22 mouse cellular contexts compared by ENCODE assay signal in genomic region chr2:124293601-124294000, GRCm38 (mm10).
"Had no signal": no experiment of that assay in that cellular context is flagged by ENCODE, and none has a peak within 500 bp of the region (broad histone marks: within the 10 kb centered on the region; RNA-seq: fewer than 3 reads in every experiment).

No protein-coding gene starts in this region.

- H3K4me2 ChIP-seq: kidney, embryonic 15.5 days; limb, embryonic 13.5 days; liver, embryonic 13.5 days; lung, embryonic 14.5 days; midbrain, embryonic 13.5 days; neural tube, embryonic 13.5 days; stomach, embryonic 15.5 days had no signal

- H3K4me3 ChIP-seq: kidney, embryonic 15.5 days; limb, embryonic 13.5 days; liver, embryonic 13.5 days; megakaryocyte, embryonic 14.5 days; midbrain, embryonic 10.5 days; midbrain, embryonic 13.5 days; myocyte; neural tube, embryonic 13.5 days; stomach, embryonic 15.5 days had no signal

- ATAC-seq: midbrain, embryonic 13.5 days; midbrain, embryonic 16.5 days had no signal

- H3K9me3 ChIP-seq: kidney, embryonic 15.5 days; limb, embryonic 13.5 days; liver, embryonic 13.5 days; midbrain, embryonic 10.5 days; neural tube, embryonic 13.5 days; stomach, embryonic 15.5 days had no signal

- DNase-seq: kidney, adult 8-10 months; kidney, postnatal 10 days; kidney, postnatal 36 days; layer of hippocampus, postnatal 36 days; left cerebral cortex, postnatal 4 days; liver, embryonic 13.5 days; lung, postnatal 10 days; lung, postnatal 36 days; retina, postnatal 1 day; right cerebral cortex, postnatal 25 days; spleen, adult 18-20 months; thymus, postnatal 25 days had no signal

- H3K36me3 ChIP-seq: kidney, embryonic 15.5 days; limb, embryonic 13.5 days; liver, embryonic 13.5 days; midbrain, embryonic 10.5 days; midbrain, embryonic 13.5 days; neural tube, embryonic 13.5 days; stomach, embryonic 15.5 days had no signal

- H3K9ac ChIP-seq: kidney, embryonic 15.5 days; limb, embryonic 13.5 days; liver, embryonic 13.5 days; lung, embryonic 14.5 days; midbrain, embryonic 13.5 days; neural tube, embryonic 13.5 days; stomach, embryonic 15.5 days had no signal

- H3K4me1 ChIP-seq: kidney, embryonic 15.5 days; liver, embryonic 13.5 days; neural tube, embryonic 13.5 days; stomach, embryonic 15.5 days had no signal

- H3K27ac ChIP-seq: kidney, embryonic 15.5 days; limb, embryonic 13.5 days; liver, embryonic 13.5 days; midbrain, embryonic 10.5 days; midbrain, embryonic 13.5 days; neural tube, embryonic 13.5 days; stomach, embryonic 15.5 days had no signal

- H3K27me3 ChIP-seq: kidney, embryonic 15.5 days; limb, embryonic 13.5 days; liver, embryonic 13.5 days; megakaryocyte, embryonic 14.5 days; midbrain, embryonic 13.5 days; neural tube, embryonic 13.5 days; stomach, embryonic 15.5 days had no signal
